13 mouse cellular contexts compared by ENCODE assay signal in the genomic region with DNA sequence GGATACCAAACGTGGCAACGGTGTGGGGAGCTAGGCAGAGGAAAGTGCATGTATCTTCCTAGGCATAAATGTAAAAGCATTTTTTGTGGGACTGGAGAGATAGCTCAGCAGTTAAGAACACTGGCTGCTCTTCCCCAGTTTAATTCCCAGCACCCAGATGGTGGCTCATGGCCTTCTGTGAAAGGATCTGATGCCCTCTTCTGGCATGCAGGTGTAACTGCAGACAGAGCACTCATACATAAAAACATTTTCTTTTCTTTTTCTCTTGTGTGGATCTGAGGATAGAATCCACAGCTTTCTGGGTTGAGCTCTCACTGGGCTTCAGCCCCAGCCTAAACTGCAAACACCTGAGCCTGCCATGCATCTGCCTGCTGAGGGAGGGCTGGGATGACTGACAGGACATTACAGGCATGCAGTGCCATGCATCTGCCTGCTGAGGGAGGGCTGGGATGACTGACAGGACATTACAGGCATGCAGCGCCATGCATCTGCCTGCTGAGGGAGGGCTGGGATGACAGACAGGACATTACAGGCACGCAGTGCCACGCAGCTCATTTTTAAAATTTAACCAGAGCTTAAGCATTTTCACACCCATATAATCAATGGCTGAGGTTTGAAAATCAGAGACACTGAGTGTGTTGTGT.
DNase-seq lines count a peak whose midpoint lies in the region; ATAC-seq and TF ChIP-seq lines count a peak whose summit lies in the region.
"Had no signal": no experiment of that assay in that cellular context is flagged by ENCODE, and none has a peak within 500 bp of the region (broad histone marks: within the 10 kb centered on the region; RNA-seq: fewer than 3 reads in every experiment).

No protein-coding gene starts in this region.

- no peak overlapping the region for H3K9ac ChIP-seq in liver, adult 2 months (ENCODE audit: low read depth, low read length)
- H3K9ac ChIP-seq in hindbrain, embryonic 13.5 days, result no peak overlapping the region
- H3K9ac ChIP-seq: forebrain, embryonic 15.5 days; heart, embryonic 12.5 days; neural tube, embryonic 13.5 days had no signal

- H3K4me3 ChIP-seq in cerebellum, adult 2 months (replicated peaks; ENCODE audit: insufficient read depth, low read depth, low read length), result no peak overlapping the region
- H3K4me3 ChIP-seq in liver, adult 2 months (ENCODE audit: insufficient read depth, low read depth, low read length), result no peak overlapping the region
- no peak overlapping the region for H3K4me3 ChIP-seq in G1E (ENCODE audit: low read depth, low read length)
- H3K4me3 ChIP-seq in hindbrain, embryonic 13.5 days, result no peak overlapping the region
- H3K4me3 ChIP-seq: forebrain, embryonic 15.5 days; heart, embryonic 12.5 days; neural tube, embryonic 13.5 days had no signal

- DNase-seq in cerebellum, adult 2 months, result no peak
- DNase-seq in cerebellum, adult 9-10 months, result no peak
- no peak for DNase-seq in liver, adult 2 months (ENCODE audit: extremely low read depth, low read depth, low spot score)
- no peak for DNase-seq in liver
- no peak for DNase-seq in G1E (ENCODE audit: low spot score)
- no peak for DNase-seq in thymus, postnatal 25 days
- DNase-seq in ovary, postnatal 36 days (ENCODE audit: low spot score), result no peak
- DNase-seq: cerebellum, postnatal 14 days; kidney, adult 18-20 months had no signal

- H3K27ac ChIP-seq in cerebellum, adult 2 months (ENCODE audit: insufficient read depth, low read length), result no peak overlapping the region
- no peak overlapping the region for H3K27ac ChIP-seq in liver, adult 2 months (replicated peaks; ENCODE audit: insufficient read depth, low read depth, low read length)
- peak overlapping the region; percentile 26; the same call in 1 of the 2 replicates for H3K27ac ChIP-seq in hindbrain, embryonic 13.5 days
- H3K27ac ChIP-seq: forebrain, embryonic 15.5 days; neural tube, embryonic 13.5 days had no signal

- TF ChIP-seq CTCF in cerebellum, adult 2 months (IDR thresholded peaks at IDR 0.05; ENCODE audit: borderline replicate concordance, insufficient read depth, low read depth, low read length), result 0 out of 2 replicates have a peak, but pooled peaks have one; percentile 21
- TF ChIP-seq CTCF in liver, adult 2 months (IDR thresholded peaks at IDR 0.05; ENCODE audit: low read depth, low read length), result peak; percentile 34; the same call in 1 of the 2 replicates
- TF ChIP-seq CTCF in G1E (IDR thresholded peaks at IDR 0.05; ENCODE audit: low read depth, low read length), result peak; percentile 37; the same call in 1 of the 2 replicates

- no peak; the same call in 1 of the 2 replicates for ATAC-seq in G1E (ENCODE audit: extremely low read depth, insufficient number of reproducible peaks, low FRiP score, poor library complexity, severe bottlenecking)
- no peak for ATAC-seq in hindbrain, embryonic 13.5 days (ENCODE audit: low FRiP score)
- ATAC-seq: forebrain, embryonic 15.5 days had no signal

- H3K4me2 ChIP-seq in hindbrain, embryonic 13.5 days, result no peak overlapping the region
- H3K4me2 ChIP-seq: forebrain, embryonic 15.5 days; heart, embryonic 12.5 days; neural tube, embryonic 13.5 days had no signal

- H3K4me1 ChIP-seq in cerebellum, adult 2 months (ENCODE audit: control insufficient read depth, insufficient read depth, low read length), result peaks cover 6% of the 10 kb centered on the region; the same call in 1 of the 2 replicates
- no peaks in the 10 kb centered on the region for H3K4me1 ChIP-seq in liver, adult 2 months (ENCODE audit: control insufficient read depth, insufficient read depth, low read length)
- H3K4me1 ChIP-seq in G1E (ENCODE audit: insufficient read depth, low read depth, low read length), result peaks cover 3% of the 10 kb centered on the region; the same call in 1 of the 2 replicates
- H3K4me1 ChIP-seq in hindbrain, embryonic 13.5 days (replicated peaks), result peaks cover 12% of the 10 kb centered on the region
- H3K4me1 ChIP-seq: forebrain, embryonic 15.5 days had no signal

- no peaks in the 10 kb centered on the region for H3K27me3 ChIP-seq in cerebellum, adult 2 months (ENCODE audit: control insufficient read depth, insufficient read depth, low read length)
- no peaks in the 10 kb centered on the region for H3K27me3 ChIP-seq in liver, adult 2 months (ENCODE audit: control insufficient read depth, insufficient read depth, low read length)
- no peaks in the 10 kb centered on the region for H3K27me3 ChIP-seq in G1E (ENCODE audit: insufficient read depth, low read length)
- no peaks in the 10 kb centered on the region for H3K27me3 ChIP-seq in hindbrain, embryonic 13.5 days
- H3K27me3 ChIP-seq: forebrain, embryonic 15.5 days; heart, embryonic 12.5 days; neural tube, embryonic 13.5 days had no signal

- TF ChIP-seq POLR2A in cerebellum, adult 2 months (IDR thresholded peaks at IDR 0.05; ENCODE audit: borderline replicate concordance, insufficient read depth, low read length), result no peak
- TF ChIP-seq POLR2A in liver, adult 2 months (IDR thresholded peaks at IDR 0.05; ENCODE audit: extremely low read depth, insufficient read depth, low read length), result no peak

- peaks cover 3% of the 10 kb centered on the region; the same call in 1 of the 2 replicates for H3K36me3 ChIP-seq in liver, adult 2 months (ENCODE audit: control insufficient read depth, insufficient read depth, low read length)
- peaks cover 83% of the 10 kb centered on the region for H3K36me3 ChIP-seq in G1E (replicated peaks)
- peaks cover 18% of the 10 kb centered on the region for H3K36me3 ChIP-seq in hindbrain, embryonic 13.5 days

- H3K79me2 ChIP-seq in liver, adult 2 months (ENCODE audit: control insufficient read depth, insufficient read depth, low read length), result no peaks in the 10 kb centered on the region

- H3K9me3 ChIP-seq in G1E (replicated peaks), result no peaks in the 10 kb centered on the region
- no peaks in the 10 kb centered on the region for H3K9me3 ChIP-seq in hindbrain, embryonic 13.5 days
- H3K9me3 ChIP-seq: forebrain, embryonic 15.5 days; heart, embryonic 12.5 days; neural tube, embryonic 13.5 days had no signal

- 92% methylated on average over 5 of the region's 5 CpGs for WGBS in cerebellum, adult 2 months
- WGBS in liver, adult 2 months, result 81% methylated on average over 5 of the region's 5 CpGs
- WGBS in hindbrain, embryonic 13.5 days, result 66% methylated on average over 5 of the region's 5 CpGs
